Mouse (Mus musculus): ENCODE measurements at regions not wholly inside any gene's neighbourhood (a gene's known extent, or its start where the extent isn't known, plus 50 kb on each side); places are given as distances from the start of the nearest gene placed in this dataset.

DNA sequence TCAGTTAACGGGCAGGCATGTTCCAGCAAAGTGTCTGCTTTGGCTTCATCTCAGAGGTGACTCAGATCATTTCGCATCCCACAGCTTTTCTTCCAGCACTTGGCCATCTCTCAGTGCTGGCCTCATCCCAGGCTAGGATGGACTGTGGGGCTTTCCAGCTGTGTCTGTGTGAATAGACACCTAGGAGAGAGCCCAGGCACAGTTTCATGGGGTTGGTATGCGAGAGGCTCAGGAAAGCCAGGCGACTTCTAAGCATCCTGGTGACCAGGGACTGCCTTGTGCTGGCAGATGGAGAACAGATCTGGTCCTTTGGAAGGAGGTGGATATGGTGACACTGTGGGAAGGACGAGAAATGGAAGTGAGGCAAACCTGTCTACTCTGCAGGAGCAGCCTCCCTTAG is 182.9 kb downstream of the Cd83 start:
- no peak for DNase-seq (ENCODE audit: low read depth, low spot score)

DNA sequence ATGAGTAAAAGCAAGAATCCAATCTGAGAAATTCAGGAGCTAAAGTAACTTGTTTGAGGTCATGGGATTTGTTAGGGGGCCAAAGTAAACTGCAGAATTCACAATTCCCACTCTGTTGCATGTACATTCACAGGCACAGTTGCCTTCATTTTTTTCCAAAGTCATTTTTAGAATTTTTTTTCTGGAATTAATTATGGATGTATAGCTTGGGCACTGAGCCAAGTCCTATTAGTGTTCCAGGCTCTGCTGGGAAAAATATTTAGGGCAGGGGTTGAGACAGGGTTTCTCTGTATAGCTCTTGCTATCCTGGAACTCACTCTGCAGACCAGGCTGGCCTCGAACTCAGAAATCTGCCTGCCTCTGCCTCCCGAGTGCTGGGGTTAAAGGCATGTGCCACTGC is 188.3 kb downstream of the Cd83 start:
- DNase-seq (ENCODE audit: low read depth, low spot score): no peak

DNA sequence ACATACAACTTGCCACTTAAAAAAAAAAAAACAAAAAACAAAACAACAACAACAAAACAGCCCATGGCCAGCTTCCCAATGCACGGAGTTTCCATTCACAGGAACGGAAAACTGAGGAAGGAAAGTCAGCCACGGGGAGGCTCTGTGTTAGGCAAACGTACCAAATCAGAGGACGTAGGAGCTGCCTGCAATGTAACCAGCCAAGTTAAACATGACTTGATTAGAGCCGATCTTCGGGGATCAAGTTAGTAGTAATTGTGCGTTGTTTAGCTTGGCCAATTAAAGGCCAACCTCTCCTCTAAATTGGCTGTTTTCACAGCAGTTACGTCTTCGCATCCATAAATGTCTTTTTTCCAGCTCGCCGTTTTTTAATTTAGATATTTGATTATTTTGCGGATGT is 190.7 kb downstream of the Cd83 start:
- no peak for DNase-seq (ENCODE audit: low read depth, low spot score)

GRCm38 (mm10) chr13:43975801-43976200 is 191.2 kb downstream of the Cd83 start:
- no peak for DNase-seq (ENCODE audit: low read depth, low spot score)

- no peak for DNase-seq (ENCODE audit: low read depth, low spot score)
These were observed 192.1 kb downstream of the Cd83 start for GRCm38 (mm10) chr13:43976676-43977075.

DNA sequence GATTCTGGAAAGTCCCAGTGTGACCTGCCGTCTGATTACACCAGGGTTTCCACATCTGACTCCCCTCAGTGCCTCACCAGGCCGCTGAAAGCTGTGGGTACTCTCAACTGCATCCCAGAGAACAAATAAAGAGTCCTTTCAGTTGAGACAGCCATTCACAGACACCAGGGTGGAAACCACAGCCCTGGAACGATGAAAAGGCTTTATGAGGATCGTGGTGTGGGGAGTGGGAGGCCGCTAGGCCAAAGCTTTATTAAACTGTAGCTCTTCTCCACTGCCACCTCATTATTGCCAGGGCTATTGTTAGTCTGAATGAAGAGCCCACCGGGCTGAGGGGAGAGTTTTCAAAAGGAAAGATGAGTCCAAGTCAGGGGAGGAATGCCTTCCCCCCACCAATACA is 202.8 kb downstream of the Cd83 start:
- no peak for DNase-seq (ENCODE audit: low read depth, low spot score)

GRCm38 (mm10) chr13:43988421-43988820 is 203.8 kb downstream of the Cd83 start:
- DNase-seq (ENCODE audit: low read depth, low spot score): no peak

DNA sequence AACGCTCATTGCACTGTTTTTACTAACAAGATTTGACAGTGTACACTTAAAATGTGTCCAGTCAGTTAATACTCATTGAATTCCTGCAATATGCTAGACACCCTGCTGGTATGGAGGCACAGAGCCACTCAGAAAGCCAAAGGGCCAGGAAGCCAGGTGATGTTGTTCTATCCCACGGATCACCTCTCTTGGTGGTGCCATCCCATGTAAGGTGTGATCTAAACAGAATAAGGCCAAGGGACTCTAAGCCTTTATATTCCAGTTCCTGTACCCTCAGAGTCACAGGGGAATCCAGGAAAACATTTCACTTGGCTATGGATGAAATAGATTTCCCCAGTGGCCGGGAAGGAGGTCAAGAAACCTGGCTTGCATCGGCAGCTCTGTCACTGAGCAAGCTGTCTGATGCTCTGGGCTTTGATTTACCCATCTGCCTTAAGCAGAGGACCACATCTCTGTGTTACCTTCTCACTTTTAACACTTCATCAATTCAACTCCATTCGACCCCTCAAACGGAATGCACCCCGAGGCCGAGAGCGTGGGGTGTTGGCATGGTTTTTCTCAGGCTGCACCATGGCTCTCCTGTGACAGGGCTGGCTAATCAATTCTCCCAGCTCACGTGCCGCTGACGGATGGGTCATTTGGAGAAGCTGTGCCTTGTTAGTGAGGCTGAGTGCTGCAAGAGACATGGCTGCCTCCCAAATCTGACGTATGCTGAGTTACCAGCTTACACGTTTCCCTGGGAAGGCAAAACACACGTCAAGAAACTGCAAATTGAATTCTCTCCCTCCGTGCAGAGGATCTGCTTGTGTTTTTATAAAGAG is 205.9 kb downstream of the Cd83 start:
- DNase-seq (ENCODE audit: low read depth, low spot score): peak; percentile 75

GRCm38 (mm10) chr13:43991774-43992173 is 207.2 kb downstream of the Cd83 start:
- no peak for DNase-seq (ENCODE audit: low read depth, low spot score)

GRCm38 (mm10) chr13:43992968-43993367 is 208.4 kb downstream of the Cd83 start:
- DNase-seq (ENCODE audit: low read depth, low spot score): no peak

DNA sequence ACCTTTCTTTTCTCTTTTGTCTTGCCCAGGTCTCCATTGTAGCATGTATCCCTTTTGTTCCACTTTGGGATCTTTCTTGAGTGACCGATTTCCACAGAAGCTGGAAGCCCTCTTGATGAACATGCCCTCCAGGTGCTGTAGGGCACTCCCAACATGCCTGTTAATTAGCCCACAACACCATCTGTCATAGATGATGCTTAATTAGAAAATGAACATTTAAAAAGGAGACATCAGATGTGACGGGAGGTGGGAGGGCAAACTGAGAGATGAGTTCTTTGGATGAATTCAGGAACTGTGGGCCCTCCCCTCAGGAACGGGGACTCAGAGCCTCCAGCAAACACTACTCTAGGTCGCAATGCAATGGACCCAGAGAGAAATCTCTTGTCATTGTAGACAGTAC is 209.8 kb downstream of the Cd83 start:
- DNase-seq (ENCODE audit: low read depth, low spot score): no peak

- no peak for DNase-seq (ENCODE audit: low read depth, low spot score)
These were observed 211.0 kb downstream of the Cd83 start for GRCm38 (mm10) chr13:43995623-43996022.

DNA sequence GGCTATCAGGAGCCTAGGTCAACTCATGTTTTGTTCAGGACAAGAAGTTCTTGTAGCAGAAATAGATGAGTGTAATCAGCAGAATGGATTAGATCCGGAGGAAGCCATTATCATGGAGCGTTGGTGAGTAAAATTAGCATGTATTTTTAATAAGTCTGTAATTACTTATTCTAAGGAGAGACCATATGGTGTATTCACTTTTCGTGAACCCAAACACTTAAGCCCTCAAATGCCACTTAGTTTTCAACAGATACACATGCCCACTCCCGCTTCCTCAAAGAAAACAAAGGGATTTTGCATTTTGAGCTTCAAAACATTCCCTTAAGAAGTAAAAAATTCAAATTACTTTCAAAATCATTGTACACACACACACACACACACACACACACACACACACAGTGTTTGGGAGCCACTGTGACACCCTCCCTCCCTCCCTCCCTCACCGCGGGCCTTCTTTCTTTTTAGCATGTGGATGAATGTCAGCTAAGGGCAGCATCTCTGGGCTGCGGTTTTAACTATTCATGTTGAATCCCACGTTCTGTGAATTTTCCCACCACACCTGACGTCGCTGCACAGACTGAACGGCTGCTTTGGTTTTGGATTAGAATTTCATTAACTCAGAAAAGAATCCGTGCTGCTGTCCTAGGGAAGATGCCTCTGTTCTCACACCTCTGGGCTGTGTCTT is 217.4 kb downstream of the Cd83 start:
- no peak for DNase-seq (ENCODE audit: low read depth, low spot score)

DNA sequence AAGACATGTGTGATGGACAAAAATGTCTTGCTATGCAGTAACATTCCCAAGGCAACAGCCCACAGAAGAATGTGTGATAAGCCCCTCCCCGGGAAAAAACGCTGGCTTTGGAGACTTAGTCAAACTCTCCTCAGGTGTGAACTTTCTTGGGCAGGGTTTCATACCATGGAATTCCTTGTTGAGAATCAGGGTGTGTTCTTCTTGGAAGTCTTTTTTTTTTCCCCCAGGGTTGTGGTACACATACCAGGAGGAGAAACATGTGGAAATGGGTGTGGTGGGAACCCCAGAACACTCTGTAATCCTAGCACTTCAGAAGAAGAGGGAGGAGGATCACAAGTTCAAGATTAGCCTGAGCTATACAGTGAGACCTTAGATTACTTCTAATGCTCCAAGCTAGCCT is 228.3 kb downstream of the Cd83 start:
- no peak for DNase-seq (ENCODE audit: low read depth, low spot score)

DNA sequence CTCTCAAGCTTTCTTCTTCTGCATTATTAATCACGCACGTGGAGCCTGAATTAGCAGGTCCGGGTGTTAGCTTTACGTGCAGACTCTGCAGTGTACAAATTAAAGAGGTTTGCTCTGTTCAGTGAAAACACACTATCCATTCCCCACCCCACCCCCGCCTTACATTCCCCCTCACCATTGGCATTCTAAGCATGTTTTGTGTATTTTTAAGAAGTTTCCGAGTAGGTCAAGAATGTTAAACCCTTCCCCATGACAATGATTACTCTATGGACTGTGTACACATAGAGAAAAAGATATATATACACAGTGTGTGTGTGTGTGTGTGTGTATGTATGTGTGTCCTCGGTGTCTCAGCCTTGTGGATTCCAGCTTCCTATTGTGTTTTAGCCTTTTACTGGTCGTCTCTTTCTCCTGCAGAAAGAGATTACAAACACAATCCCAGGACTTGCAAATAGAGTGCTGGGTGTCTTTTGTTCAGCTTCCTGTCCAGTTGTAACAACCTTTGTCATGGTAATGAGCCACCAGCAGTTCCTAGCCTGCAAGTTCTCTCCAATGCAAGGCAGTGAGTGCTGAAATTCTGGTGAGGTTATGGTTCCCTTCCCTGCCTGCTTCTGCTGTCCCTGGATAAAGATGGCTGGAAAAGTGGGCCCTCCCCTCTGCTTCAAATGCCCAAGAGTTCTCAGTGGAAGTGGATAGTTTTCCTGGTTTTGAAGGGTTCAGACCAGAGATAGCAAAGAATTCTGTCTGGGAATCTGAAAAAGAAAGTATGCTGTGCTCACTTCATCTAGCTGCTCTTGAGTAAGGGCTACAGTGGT is 234.1 kb downstream of the Cd83 start:
- no peak for DNase-seq (ENCODE audit: low read depth, low spot score)

GRCm38 (mm10) chr13:44019304-44019583 is 234.7 kb downstream of the Cd83 start:
- DNase-seq (ENCODE audit: low read depth, low spot score): no peak

GRCm38 (mm10) chr13:44020851-44021250 is 236.3 kb downstream of the Cd83 start:
- no peak for DNase-seq (ENCODE audit: low read depth, low spot score)

DNA sequence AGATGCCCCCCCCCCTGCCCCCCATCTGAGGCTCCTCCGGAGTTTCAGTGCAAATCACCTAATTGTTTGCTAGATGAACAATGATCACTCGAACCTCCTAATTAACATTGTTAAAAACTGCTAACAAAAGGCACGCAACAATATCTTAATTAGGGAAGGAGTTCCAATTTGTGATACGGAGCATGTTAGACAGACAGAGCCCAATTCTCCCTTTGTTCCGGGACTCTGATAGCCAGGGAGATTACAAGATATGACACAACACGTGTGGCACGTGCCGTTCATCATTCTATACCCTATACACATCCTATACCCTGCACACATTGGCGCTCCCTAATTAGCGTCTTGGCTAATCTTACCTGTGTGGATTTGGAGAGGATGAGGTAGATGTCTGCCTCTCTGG is 237.5 kb downstream of the Cd83 start:
- DNase-seq (ENCODE audit: low read depth, low spot score): no peak

DNA sequence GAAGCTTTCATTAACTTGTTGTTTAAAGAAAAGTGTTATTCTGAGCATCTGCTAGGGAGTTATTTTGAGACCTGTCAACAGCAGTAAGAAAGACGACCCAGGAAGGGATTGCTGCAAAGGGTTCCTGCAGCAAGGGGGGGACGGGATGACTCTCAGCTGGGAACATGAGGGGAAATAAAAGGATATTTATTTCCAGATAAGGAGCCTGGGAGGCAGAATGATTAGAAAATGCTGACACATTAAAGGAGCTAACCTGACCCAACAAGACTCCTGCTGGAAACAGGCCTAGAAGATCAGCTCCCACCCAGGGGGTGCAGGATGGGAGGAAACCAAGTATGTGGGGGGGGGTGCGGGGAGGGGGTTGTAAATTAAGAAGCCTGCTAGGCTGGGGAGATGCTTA is 240.0 kb downstream of the Cd83 start:
- no peak for DNase-seq (ENCODE audit: low read depth, low spot score)

- no peak for DNase-seq (ENCODE audit: low read depth, low spot score)
These were observed 242.0 kb downstream of the Cd83 start for GRCm38 (mm10) chr13:44026321-44027255.

- no peak for DNase-seq (ENCODE audit: low read depth, low spot score)
These were observed 243.5 kb downstream of the Cd83 start for GRCm38 (mm10) chr13:44028081-44028480.

- DNase-seq (ENCODE audit: low read depth, low spot score): peak; percentile 48
These were observed 246.0 kb downstream of the Cd83 start for GRCm38 (mm10) chr13:44030590-44030989.

All from telencephalon, adult 2 months (tissue).